Mouse (Mus musculus) lung, postnatal 0 days (tissue): ENCODE results near the gene Fam221b. TPM values are rescaled to one million over a fixed set of nuclear protein-coding genes. Genes with fewer than 3 reads are reported as not detected.
A peak's percentile ranks its signal among the peaks of the same experiment; 100 is the strongest.

Experiments
- ATAC-seq: fragments of 200-750 bp; cut with Nextera tagmentation; 2 replicates; pipeline ENCODE4 v1.8.0; 2017; ENCODE audit warnings: moderate library complexity
- DNase-seq: peaks from one replicate; pipeline ENCODE4 v3.0.0-alpha.2; 2016; ENCODE audit warnings: low spot score
- H3K27ac ChIP-seq: fragments of 300-500 bp; sonication (generic); 2 replicates; pipeline ENCODE4 v1.5.1; 2014; ENCODE audit warnings: antibody characterized with exemption, mild to moderate bottlenecking, low read length, mixed read lengths
- H3K27me3 ChIP-seq: fragments of 300-500 bp; sonication (generic); replicated peaks from 2 replicates; pipeline ENCODE4 v1.6.1; 2014; ENCODE audit warnings: low read length, mixed read lengths; ENCODE audit not compliant: insufficient read depth
- H3K36me3 ChIP-seq: fragments of 300-500 bp; sonication (generic); 2 replicates; pipeline ENCODE4 v1.6.1; 2014; ENCODE audit warnings: low read length, mixed read lengths; ENCODE audit not compliant: insufficient read depth
- H3K4me1 ChIP-seq: fragments of 300-500 bp; sonication (generic); 2 replicates; pipeline ENCODE4 v1.6.1; 2014; ENCODE audit warnings: antibody characterized with exemption, low read depth, low read length, mixed read lengths; ENCODE audit not compliant: insufficient read depth
- H3K4me2 ChIP-seq: fragments of 300-500 bp; sonication (generic); replicated peaks from 2 replicates; pipeline ENCODE4 v1.6.1; 2014; ENCODE audit warnings: low read depth, mild to moderate bottlenecking, low read length, moderate library complexity, mixed read lengths
- H3K4me3 ChIP-seq: fragments of 300-500 bp; sonication (generic); 2 replicates; pipeline ENCODE4 v1.5.1; 2014; ENCODE audit warnings: low read depth, low read length
- H3K9ac ChIP-seq: fragments of 300-500 bp; sonication (generic); replicated peaks from 2 replicates; pipeline ENCODE4 v1.6.1; 2014; ENCODE audit warnings: low read depth, mild to moderate bottlenecking
- H3K9me3 ChIP-seq: fragments of 300-500 bp; sonication (generic); 2 replicates; pipeline ENCODE4 v1.6.1; 2016; ENCODE audit warnings: low read length, mixed read lengths
- CTCF ChIP-seq: IDR thresholded peaks from 2 replicates; pipeline ENCODE4 v1.5.1; 2016; ENCODE audit warnings: antibody characterized with exemption, mild to moderate bottlenecking
- EP300 ChIP-seq: IDR thresholded peaks from 2 replicates; pipeline ENCODE4 v1.6.1; 2016; ENCODE audit warnings: antibody characterized with exemption, mild to moderate bottlenecking, control low read depth
- WGBS: fragments of 180-500 bp; shearing (Covaris S2); extraction: QIAGEN DNeasy Blood & Tissue Kit; methylation state at CpG from one replicate; pipeline ENCODE4 v1.1.7; 2014; 5-methylcytosine and 5-hydroxymethylcytosine counted together
- polyA plus RNA-seq: library from polyadenylated mRNA; unstranded; fragments of >200 nt; fragmentation: Nextera tagmentation; extraction: Ambion mirVana; gene quantifications from 2 replicates; pipeline ENCODE4 v1.2.1, GENCODE M21; 2015

The Fam221b gene
- polyA plus RNA-seq, 1 experiment from 2014 or later = 2.5 TPM

- WGBS = 63% methylated on average over 8 of the region's 8 CpGs
- no peak for ATAC-seq
- 0 out of 2 replicates have a peak, but pooled peaks cover 8% of the 10 kb centered on the region for H3K36me3 ChIP-seq
- H3K27ac ChIP-seq = peak overlapping the region; percentile 2; the same call in 1 of the 2 replicates
- DNase-seq = no peak
- no peaks in the 10 kb centered on the region for H3K9me3 ChIP-seq
- H3K4me2 ChIP-seq = no peak overlapping the region
- no peaks in the 10 kb centered on the region for H3K27me3 ChIP-seq
- TF ChIP-seq EP300 (no peak), CTCF (no peak)
- no peak overlapping the region for H3K4me3 ChIP-seq
- no peak overlapping the region for H3K9ac ChIP-seq
- peaks cover 6% of the 10 kb centered on the region for H3K4me1 ChIP-seq
Measured at GRCm38 (mm10) chr4:43673703-43674102, 4.8 kb upstream of the Fam221b start.

DNA sequence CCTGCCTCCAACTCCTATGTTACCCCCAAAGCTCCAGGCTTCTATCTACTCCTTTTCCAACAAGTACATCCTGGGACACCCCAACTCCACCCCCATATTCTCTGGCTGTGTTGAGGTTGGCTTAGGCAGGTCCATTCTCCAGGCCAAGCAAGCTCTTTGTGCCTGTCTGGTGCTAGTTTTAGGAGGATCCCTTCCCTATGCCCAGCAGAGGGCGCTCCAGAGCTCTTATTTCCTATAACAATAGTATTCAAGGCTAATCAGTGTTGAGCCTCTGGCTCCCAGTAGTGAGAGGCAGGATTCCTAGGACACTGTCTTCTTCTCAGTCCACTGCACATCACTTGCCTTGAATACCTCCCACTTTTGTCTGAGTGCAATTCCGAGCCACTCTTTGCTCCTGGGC lies 3.1 kb upstream of the Fam221b start:
- WGBS = 10% methylated on average over 2 of the region's 2 CpGs
- DNase-seq = peak; percentile 93

DNA sequence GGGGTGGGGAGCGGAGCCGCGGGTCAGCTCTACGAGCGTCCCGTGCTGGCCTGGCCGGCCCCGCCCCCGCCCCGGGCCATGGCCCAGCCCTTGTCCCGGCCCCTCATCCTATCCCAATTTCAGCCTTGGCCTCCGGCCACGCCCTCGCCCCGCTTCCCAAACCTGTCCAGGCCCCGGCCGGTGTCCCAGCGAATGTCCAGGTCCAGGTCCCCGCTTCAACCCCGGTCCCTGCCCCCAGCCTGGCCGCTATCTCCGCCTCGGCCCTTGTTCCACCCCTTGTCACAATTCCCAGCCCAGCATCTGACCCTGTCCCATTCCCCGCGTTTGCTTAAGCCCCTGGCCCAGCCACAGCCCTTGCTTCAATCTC lies 466 bp upstream of the Fam221b start:
- H3K9ac ChIP-seq = peak overlapping the region; percentile 87
- WGBS = 0% methylated on average over 22 of the region's 25 CpGs

More for the DNA sequence above, 3.1 kb upstream of the Fam221b start:
- peak; percentile 8; the same call in 1 of the 2 replicates for ATAC-seq
- no peak overlapping the region for H3K27ac ChIP-seq
- H3K9me3 ChIP-seq = no peaks in the 10 kb centered on the region
- TF ChIP-seq EP300 (no peak), CTCF (peak; percentile 86)
- no peaks in the 10 kb centered on the region for H3K36me3 ChIP-seq
- no peak overlapping the region for H3K4me2 ChIP-seq
- H3K9ac ChIP-seq = no peak overlapping the region
- H3K4me1 ChIP-seq = peaks cover 6% of the 10 kb centered on the region
- no peak overlapping the region for H3K4me3 ChIP-seq
- no peaks in the 10 kb centered on the region for H3K27me3 ChIP-seq

GRCm38 (mm10) chr4:43666412-43666811 lies 2.5 kb downstream of the Fam221b start:
- 20% methylated on average over 4 of the region's 4 CpGs for WGBS
- H3K27me3 ChIP-seq = 0 out of 2 replicates have a peak, but pooled peaks cover 10% of the 10 kb centered on the region

More for the DNA sequence above, 466 bp upstream of the Fam221b start:
- ATAC-seq = peak; percentile 80
- H3K4me1 ChIP-seq = peaks cover 6% of the 10 kb centered on the region
- peak overlapping the region; percentile 84 for H3K4me2 ChIP-seq
- peak overlapping the region; percentile 83 for H3K4me3 ChIP-seq
- no peaks in the 10 kb centered on the region for H3K9me3 ChIP-seq
- H3K27ac ChIP-seq = peak overlapping the region; percentile 85
- 0 out of 2 replicates have a peak, but pooled peaks cover 4% of the 10 kb centered on the region for H3K27me3 ChIP-seq
- H3K36me3 ChIP-seq = no peaks in the 10 kb centered on the region
- TF ChIP-seq EP300 (no peak), CTCF (no peak)
- DNase-seq = no peak

DNA sequence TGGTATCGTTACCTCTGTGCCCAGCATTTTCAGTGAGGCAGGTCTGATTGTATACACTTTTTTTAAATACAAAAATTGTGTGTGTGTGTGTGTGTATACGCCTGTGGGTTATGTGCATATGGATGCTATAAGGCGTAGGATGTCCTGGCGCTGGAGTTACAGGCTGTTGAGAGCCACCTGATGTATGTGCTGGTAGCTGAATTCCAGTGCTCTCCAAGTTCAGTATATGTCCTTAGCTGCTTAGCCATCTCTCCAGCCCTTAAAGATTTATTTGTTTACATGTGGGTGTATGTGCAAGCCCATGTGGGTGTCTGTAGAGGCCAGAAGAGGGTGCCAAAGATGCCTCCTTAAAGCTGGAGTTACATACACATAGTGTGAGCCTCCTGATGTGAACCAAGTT lies 11.8 kb downstream of the Fam221b start:
- no peaks in the 10 kb centered on the region for H3K36me3 ChIP-seq
- H3K4me3 ChIP-seq = peak overlapping the region; percentile 61; the same call in 1 of the 2 replicates
- H3K9me3 ChIP-seq = no peaks in the 10 kb centered on the region
- H3K4me2 ChIP-seq = peak overlapping the region; percentile 83; the same call in 1 of the 2 replicates
- TF ChIP-seq CTCF (no peak), EP300 (no peak)
- no peak overlapping the region for H3K9ac ChIP-seq
- DNase-seq (no peak), ATAC-seq (no peak)
- peaks cover 5% of the 10 kb centered on the region; the same call in 1 of the 2 replicates for H3K4me1 ChIP-seq
- no peaks in the 10 kb centered on the region for H3K27me3 ChIP-seq
- no peak overlapping the region for H3K27ac ChIP-seq
- WGBS = 58% methylated on average over 4 of the region's 4 CpGs

More at GRCm38 (mm10) chr4:43666412-43666811, 2.5 kb downstream of the Fam221b start:
- Histone ChIP-seq H3K9me3 (no peaks in the 10 kb centered on the region), H3K27ac (no peak overlapping the region), H3K4me1 (peaks cover 6% of the 10 kb centered on the region), H3K4me3 (no peak overlapping the region), H3K4me2 (no peak overlapping the region), H3K36me3 (no peaks in the 10 kb centered on the region), H3K9ac (no peak overlapping the region)
- TF ChIP-seq EP300 (no peak), CTCF (peak; percentile 72)
- peak; percentile 62 for DNase-seq
- no peak for ATAC-seq

- TF ChIP-seq CTCF (peak; percentile 35; the same call in 1 of the 2 replicates), EP300 (peak; percentile 50; the same call in 1 of the 2 replicates)
- H3K9ac ChIP-seq = peak within 1 kb of the TSS; percentile 66
- no peaks in the 10 kb centered on the region for H3K27me3 ChIP-seq
- DNase-seq (peak; percentile 98), ATAC-seq (peak; percentile 96)
- no peaks in the 10 kb centered on the region for H3K36me3 ChIP-seq
- H3K4me3 ChIP-seq = peak within 1 kb of the TSS; percentile 61
- peak within 1 kb of the TSS; percentile 86 for H3K27ac ChIP-seq
- WGBS = under 1% methylated on average over 34 of the region's 34 CpGs
- H3K4me1 ChIP-seq = peaks cover 5% of the 10 kb centered on the region; the same call in 1 of the 2 replicates
- peak within 1 kb of the TSS; percentile 83 for H3K4me2 ChIP-seq
- no peaks in the 10 kb centered on the region for H3K9me3 ChIP-seq
Measured at GRCm38 (mm10) chr4:43656339-43657109, 12.4 kb downstream of the Fam221b start, which contains the start of gene Hint2. TSS of gene Hint2 (minus strand) at chr4:43656466.
